11 mouse cellular contexts compared by ENCODE assay signal in the genomic region with DNA sequence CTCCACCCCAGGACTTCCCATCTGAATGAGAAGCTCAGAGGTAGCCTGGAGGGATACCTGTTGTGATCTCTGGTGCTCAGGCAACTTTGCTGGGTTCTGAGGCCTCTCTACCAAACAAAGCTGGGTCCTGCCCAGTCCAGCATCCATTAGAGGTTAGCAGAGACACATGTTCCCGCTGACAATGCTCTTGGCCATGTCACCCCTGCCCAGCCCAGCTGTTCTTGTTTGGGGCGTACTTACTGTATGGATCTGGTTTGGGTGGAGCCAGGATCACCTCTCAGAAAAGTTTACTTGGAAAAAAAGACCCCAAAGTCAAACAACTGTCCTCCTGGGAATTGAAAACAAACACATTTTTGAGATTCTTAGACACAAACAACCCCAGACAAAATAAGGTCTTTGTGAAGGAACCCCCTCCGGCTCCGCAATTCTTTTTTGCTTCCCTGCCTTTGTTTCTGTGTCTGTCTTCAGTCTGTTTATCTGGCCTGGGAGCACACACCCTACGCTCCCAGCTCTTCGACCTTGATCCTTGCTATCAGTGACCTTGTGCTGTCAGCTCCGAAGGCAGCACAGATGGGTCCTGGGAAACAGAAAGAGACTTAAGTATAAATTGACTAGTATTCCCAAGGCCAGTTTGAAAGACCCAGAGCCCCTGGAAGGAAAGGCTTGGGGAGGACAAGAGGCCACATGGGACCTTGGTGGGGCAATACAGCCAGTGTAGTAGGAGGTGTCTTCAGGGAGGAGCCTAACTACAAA.
A peak's percentile ranks its signal among the peaks of the same experiment; 100 is the strongest.
DNase-seq lines count a peak whose midpoint lies in the region; ATAC-seq lines count a peak whose summit lies in the region.
"Had no signal": no experiment of that assay in that cellular context is flagged by ENCODE, and none has a peak within 500 bp of the region (broad histone marks: within the 10 kb centered on the region; RNA-seq: fewer than 3 reads in every experiment).

No protein-coding gene starts in this region.

- no peak for ATAC-seq in heart, embryonic 15.5 days (replicated peaks; ENCODE audit: insufficient number of reproducible peaks, insufficient read depth, low FRiP score, low read depth)
- ATAC-seq in midbrain, embryonic 12.5 days (ENCODE audit: low FRiP score, low read depth) = no peak
- no peak for ATAC-seq in midbrain, embryonic 16.5 days
- ATAC-seq in intestine, embryonic 15.5 days = no peak
- ATAC-seq: forebrain, embryonic 16.5 days had no signal

- no peak overlapping the region for H3K4me2 ChIP-seq in heart, embryonic 15.5 days
- no peak overlapping the region for H3K4me2 ChIP-seq in midbrain, embryonic 12.5 days (replicated peaks)
- no peak overlapping the region for H3K4me2 ChIP-seq in midbrain, embryonic 16.5 days (ENCODE audit: low read length)
- no peak overlapping the region for H3K4me2 ChIP-seq in intestine, embryonic 15.5 days (replicated peaks)

- DNase-seq in heart, postnatal 36 days = no peak
- no peak for DNase-seq in limb, embryonic 10.5 days (ENCODE audit: low spot score)
- DNase-seq in yolk sac, embryonic 10.5 days (ENCODE audit: low spot score) = peak; percentile 30
- DNase-seq: cerebellum, postnatal 25 days; thymus, postnatal 4 days had no signal

- WGBS in heart, embryonic 15.5 days = 42% methylated on average over 7 of the region's 7 CpGs
- WGBS in midbrain, embryonic 12.5 days = 65% methylated on average over 7 of the region's 7 CpGs
- WGBS in midbrain, embryonic 16.5 days = 65% methylated on average over 7 of the region's 7 CpGs
- 78% methylated on average over 7 of the region's 7 CpGs for WGBS in limb, embryonic 10.5 days
- 52% methylated on average over 7 of the region's 7 CpGs for WGBS in intestine, embryonic 15.5 days

- H3K36me3 ChIP-seq in heart, embryonic 15.5 days = no peaks in the 10 kb centered on the region
- no peaks in the 10 kb centered on the region for H3K36me3 ChIP-seq in midbrain, embryonic 12.5 days
- H3K36me3 ChIP-seq in midbrain, embryonic 16.5 days (ENCODE audit: control insufficient read depth, insufficient read depth, low read length) = no peaks in the 10 kb centered on the region
- H3K36me3 ChIP-seq in limb, embryonic 10.5 days = no peaks in the 10 kb centered on the region
- H3K36me3 ChIP-seq in intestine, embryonic 15.5 days = no peaks in the 10 kb centered on the region

- H3K4me1 ChIP-seq in heart, embryonic 15.5 days (replicated peaks) = peaks cover 49% of the 10 kb centered on the region
- peaks cover 39% of the 10 kb centered on the region for H3K4me1 ChIP-seq in midbrain, embryonic 12.5 days
- H3K4me1 ChIP-seq in midbrain, embryonic 16.5 days (ENCODE audit: control insufficient read depth, insufficient read depth, low read length) = peaks cover 30% of the 10 kb centered on the region
- H3K4me1 ChIP-seq in limb, embryonic 10.5 days = peaks cover 56% of the 10 kb centered on the region
- peaks cover 33% of the 10 kb centered on the region for H3K4me1 ChIP-seq in intestine, embryonic 15.5 days (replicated peaks)

- intact Hi-C loops in heart, postnatal 36 days (cut with DNase I) = loop anchor here (5.0 kb wide), 1 partner anchor 67 kb away; no protein-coding TSS in a partner anchor

- no peak overlapping the region for H3K9ac ChIP-seq in heart, embryonic 15.5 days
- H3K9ac ChIP-seq in midbrain, embryonic 12.5 days (replicated peaks) = no peak overlapping the region
- no peak overlapping the region for H3K9ac ChIP-seq in midbrain, embryonic 16.5 days (ENCODE audit: low read depth, low read length)
- H3K9ac ChIP-seq in intestine, embryonic 15.5 days = no peak overlapping the region

- no peak overlapping the region for H3K4me3 ChIP-seq in heart, embryonic 15.5 days
- no peak overlapping the region for H3K4me3 ChIP-seq in midbrain, embryonic 12.5 days
- H3K4me3 ChIP-seq in midbrain, embryonic 16.5 days (ENCODE audit: low read depth, low read length) = no peak overlapping the region
- no peak overlapping the region for H3K4me3 ChIP-seq in limb, embryonic 10.5 days
- H3K4me3 ChIP-seq in intestine, embryonic 15.5 days (replicated peaks) = no peak overlapping the region
- H3K4me3 ChIP-seq: myocyte had no signal

- no peaks in the 10 kb centered on the region for H3K9me3 ChIP-seq in heart, embryonic 15.5 days (replicated peaks)
- H3K9me3 ChIP-seq in midbrain, embryonic 12.5 days = no peaks in the 10 kb centered on the region
- H3K9me3 ChIP-seq in midbrain, embryonic 16.5 days (replicated peaks; ENCODE audit: control insufficient read depth, low read length, poor library complexity, severe bottlenecking) = no peaks in the 10 kb centered on the region
- H3K9me3 ChIP-seq in limb, embryonic 10.5 days (replicated peaks) = no peaks in the 10 kb centered on the region
- H3K9me3 ChIP-seq in intestine, embryonic 15.5 days = no peaks in the 10 kb centered on the region

- H3K27ac ChIP-seq in heart, embryonic 15.5 days = peak overlapping the region; percentile 53
- H3K27ac ChIP-seq in midbrain, embryonic 12.5 days (replicated peaks) = 0 out of 2 replicates have a peak overlapping the region, but pooled peaks have one; percentile 1
- H3K27ac ChIP-seq in midbrain, embryonic 16.5 days (ENCODE audit: low read length) = no peak overlapping the region
- peak overlapping the region; percentile 94 for H3K27ac ChIP-seq in limb, embryonic 10.5 days
- H3K27ac ChIP-seq in intestine, embryonic 15.5 days = no peak overlapping the region

- H3K27me3 ChIP-seq in heart, embryonic 15.5 days = no peaks in the 10 kb centered on the region
- peaks cover 3% of the 10 kb centered on the region; the same call in 1 of the 2 replicates for H3K27me3 ChIP-seq in midbrain, embryonic 12.5 days
- no peaks in the 10 kb centered on the region for H3K27me3 ChIP-seq in midbrain, embryonic 16.5 days (ENCODE audit: control insufficient read depth, insufficient read depth, low read depth, low read length)
- H3K27me3 ChIP-seq in limb, embryonic 10.5 days (ENCODE audit: low read depth, poor library complexity, severe bottlenecking) = no peaks in the 10 kb centered on the region
- H3K27me3 ChIP-seq in intestine, embryonic 15.5 days (replicated peaks) = no peaks in the 10 kb centered on the region

Comparison
In these comparisons a context has a peak if more than half of its experiments do, and no peak if none do; other contexts are left out.
1. H3K27ac ChIP-seq: peak in heart, embryonic 15.5 days (single experiment), midbrain, embryonic 12.5 days (single experiment) and limb, embryonic 10.5 days (single experiment); none in midbrain, embryonic 16.5 days (single experiment) and intestine, embryonic 15.5 days (single experiment).